21 mouse cellular contexts compared by ENCODE assay signal in the genomic region with DNA sequence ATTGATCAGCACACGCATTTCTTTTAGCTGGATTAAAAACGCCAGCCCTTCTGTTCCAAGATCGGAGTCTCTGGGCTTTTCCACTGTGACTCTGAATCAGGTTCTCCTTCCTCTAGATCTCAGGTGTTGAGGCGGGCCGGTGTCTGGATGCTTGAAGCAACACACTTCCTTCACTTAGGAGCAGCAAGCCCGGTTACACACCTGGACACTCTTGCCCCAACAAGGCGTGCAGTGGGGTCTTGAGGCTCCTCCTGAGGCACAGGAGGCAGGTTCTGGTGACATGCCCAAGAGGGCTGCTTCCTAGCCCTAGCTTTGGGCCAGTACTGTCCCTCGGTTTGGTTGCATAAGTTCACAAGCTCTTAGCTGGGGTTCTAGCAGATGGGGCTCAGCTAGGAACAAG.
DNase-seq lines count a peak whose midpoint lies in the region; ATAC-seq and TF ChIP-seq lines count a peak whose summit lies in the region.
"Had no signal": no experiment of that assay in that cellular context is flagged by ENCODE, and none has a peak within 500 bp of the region (broad histone marks: within the 10 kb centered on the region; RNA-seq: fewer than 3 reads in every experiment).

No protein-coding gene starts in this region.

- TF ChIP-seq POLR2A in heart, adult 2 months (IDR thresholded peaks at IDR 0.05; ENCODE audit: insufficient read depth, low read depth, low read length), result no peak
- no peak for TF ChIP-seq POLR2A in testis, adult 2 months (IDR thresholded peaks at IDR 0.05; ENCODE audit: control insufficient read depth, low read depth, low read length)

- peaks cover 4% of the 10 kb centered on the region for H3K36me3 ChIP-seq in heart, adult 2 months (ENCODE audit: control insufficient read depth, insufficient read depth, low read length)
- H3K36me3 ChIP-seq in midbrain, embryonic 11.5 days (ENCODE audit: control insufficient read depth, insufficient read depth, low read length), result peaks cover 35% of the 10 kb centered on the region
- H3K36me3 ChIP-seq in midbrain, postnatal 0 days (ENCODE audit: insufficient read depth, low read length), result peaks cover 66% of the 10 kb centered on the region
- peaks cover 6% of the 10 kb centered on the region for H3K36me3 ChIP-seq in testis, adult 2 months (ENCODE audit: control insufficient read depth, insufficient read depth, low read length)

- no peak overlapping the region for H3K4me3 ChIP-seq in heart, adult 2 months
- H3K4me3 ChIP-seq in midbrain, embryonic 11.5 days (ENCODE audit: low read depth, low read length), result no peak overlapping the region
- H3K4me3 ChIP-seq in midbrain, postnatal 0 days (ENCODE audit: low read depth, low read length), result no peak overlapping the region
- H3K4me3 ChIP-seq in testis, adult 2 months (ENCODE audit: control insufficient read depth, low read depth, low read length), result no peak overlapping the region

- no peaks in the 10 kb centered on the region for H3K27me3 ChIP-seq in heart, adult 2 months (ENCODE audit: control insufficient read depth, insufficient read depth, low read length)
- H3K27me3 ChIP-seq in midbrain, embryonic 11.5 days (ENCODE audit: control insufficient read depth, insufficient read depth, low read length), result no peaks in the 10 kb centered on the region
- no peaks in the 10 kb centered on the region for H3K27me3 ChIP-seq in midbrain, postnatal 0 days (ENCODE audit: insufficient read depth, low read length)
- H3K27me3 ChIP-seq in testis, adult 2 months (ENCODE audit: control insufficient read depth, insufficient read depth, low read length), result no peaks in the 10 kb centered on the region
- H3K27me3 ChIP-seq: CH12.LX, Patski had no signal

- no peaks in the 10 kb centered on the region for H3K9me3 ChIP-seq in midbrain, embryonic 11.5 days (ENCODE audit: control insufficient read depth, low read length)
- no peaks in the 10 kb centered on the region for H3K9me3 ChIP-seq in midbrain, postnatal 0 days (ENCODE audit: low read length)
- H3K9me3 ChIP-seq: G1E had no signal

- no peak overlapping the region for H3K27ac ChIP-seq in heart, adult 2 months
- no peak overlapping the region for H3K27ac ChIP-seq in midbrain, embryonic 11.5 days (ENCODE audit: low read depth, low read length)
- H3K27ac ChIP-seq in midbrain, postnatal 0 days (ENCODE audit: low read depth, low read length), result no peak overlapping the region
- H3K27ac ChIP-seq in testis, adult 2 months (ENCODE audit: control insufficient read depth, insufficient read depth, low read depth, low read length), result peak overlapping the region; percentile 73

- H3K4me1 ChIP-seq in heart, adult 2 months (ENCODE audit: control insufficient read depth, insufficient read depth, low read length), result peaks cover 2% of the 10 kb centered on the region; the same call in 1 of the 2 replicates
- H3K4me1 ChIP-seq in midbrain, embryonic 11.5 days (ENCODE audit: control insufficient read depth, insufficient read depth, low read length), result no peaks in the 10 kb centered on the region
- H3K4me1 ChIP-seq in midbrain, postnatal 0 days (ENCODE audit: insufficient read depth, low read length), result no peaks in the 10 kb centered on the region
- no peaks in the 10 kb centered on the region for H3K4me1 ChIP-seq in testis, adult 2 months (ENCODE audit: control insufficient read depth, insufficient read depth, low read length)

- no peak for TF ChIP-seq CTCF in heart, adult 2 months (IDR thresholded peaks at IDR 0.05)
- no peak for TF ChIP-seq CTCF in midbrain, postnatal 0 days (IDR thresholded peaks at IDR 0.05)
- TF ChIP-seq CTCF in testis, adult 2 months (IDR thresholded peaks at IDR 0.05; ENCODE audit: control insufficient read depth, insufficient read depth, insufficient replicate concordance, low read depth, low read length), result no peak

- WGBS in heart, adult 2 months, result 92% methylated on average over 8 of the region's 8 CpGs
- 95% methylated on average over 8 of the region's 8 CpGs for WGBS in midbrain, embryonic 11.5 days
- WGBS in midbrain, postnatal 0 days, result 95% methylated on average over 8 of the region's 8 CpGs

- no peaks in the 10 kb centered on the region for H3K79me2 ChIP-seq in heart, adult 2 months (replicated peaks; ENCODE audit: control insufficient read depth, insufficient read depth, low read length)

- peak; percentile 84 for DNase-seq in heart, adult 11 months
- DNase-seq in heart, adult 2 months, result no peak
- DNase-seq in midbrain, embryonic 11.5 days (ENCODE audit: low spot score, missing footprints), result peak; percentile 77
- no peak for DNase-seq in midbrain, postnatal 0 days (ENCODE audit: low spot score)
- DNase-seq in testis, postnatal 14 days (ENCODE audit: low spot score), result no peak
- DNase-seq: adrenal gland, adult 2 months; adrenal gland, adult 8-10 months; adrenal gland, postnatal 10 days; adrenal gland, postnatal 14 days; adrenal gland, postnatal 25 days; adrenal gland, postnatal 36 days; B cell, adult 2 months; cerebellum, adult 11 months; cerebellum, adult 11-12 months; cerebellum, adult 18-20 months had no signal

- no peak overlapping the region for H3K4me2 ChIP-seq in midbrain, embryonic 11.5 days
- H3K4me2 ChIP-seq in midbrain, postnatal 0 days (ENCODE audit: low read depth, low read length, poor library complexity, severe bottlenecking), result no peak overlapping the region

- intact Hi-C loops in heart, adult 2 months (cut with DNase I), result no loop called here

- TF ChIP-seq EP300 in heart, adult 2 months (IDR thresholded peaks at IDR 0.05; ENCODE audit: insufficient read depth, low read depth, low read length), result no peak

- no peak for ATAC-seq in midbrain, embryonic 11.5 days (ENCODE audit: low FRiP score)
- ATAC-seq in midbrain, postnatal 0 days (ENCODE audit: low FRiP score), result no peak
- ATAC-seq: activated CD4-positive, CD25-positive, alpha-beta regulatory T cell, adult 4 months; CD4-positive, CD25-positive, alpha-beta regulatory T cell, adult 4 months; Patski had no signal

- H3K9ac ChIP-seq in heart, adult 2 months (ENCODE audit: low read depth, low read length), result no peak overlapping the region
- H3K9ac ChIP-seq in midbrain, embryonic 11.5 days (ENCODE audit: low read length), result no peak overlapping the region
- no peak overlapping the region for H3K9ac ChIP-seq in midbrain, postnatal 0 days (replicated peaks; ENCODE audit: low read length, poor library complexity, severe bottlenecking)

Comparison
In these comparisons a context has a peak if more than half of its experiments do, and no peak if none do; other contexts are left out.
1. DNase-seq: peak in heart, adult 11 months (single experiment) and midbrain, embryonic 11.5 days (single experiment); none in heart, adult 2 months (0 of 2), midbrain, postnatal 0 days (single experiment) and testis, postnatal 14 days (single experiment).